Mouse (Mus musculus) kidney, adult 2 months (tissue): ENCODE data around the gene Odam.

Experiments
- CTCF ChIP-seq: fragments of 200-500 bp; conservative IDR thresholded peaks from 2 replicates; pipeline ENCODE4 v1.5.1; 2011; ENCODE audit warnings: low read depth, mild to moderate bottlenecking, control low read depth, low read length, moderate library complexity, mixed read lengths; ENCODE audit not compliant: insufficient read depth, insufficient read length
- POLR2A ChIP-seq: fragments of 200-500 bp; IDR thresholded peaks from one replicate; pipeline ENCODE4 v1.6.1; 2011; ENCODE audit warnings: low read depth, low read length, control low read depth

DNA sequence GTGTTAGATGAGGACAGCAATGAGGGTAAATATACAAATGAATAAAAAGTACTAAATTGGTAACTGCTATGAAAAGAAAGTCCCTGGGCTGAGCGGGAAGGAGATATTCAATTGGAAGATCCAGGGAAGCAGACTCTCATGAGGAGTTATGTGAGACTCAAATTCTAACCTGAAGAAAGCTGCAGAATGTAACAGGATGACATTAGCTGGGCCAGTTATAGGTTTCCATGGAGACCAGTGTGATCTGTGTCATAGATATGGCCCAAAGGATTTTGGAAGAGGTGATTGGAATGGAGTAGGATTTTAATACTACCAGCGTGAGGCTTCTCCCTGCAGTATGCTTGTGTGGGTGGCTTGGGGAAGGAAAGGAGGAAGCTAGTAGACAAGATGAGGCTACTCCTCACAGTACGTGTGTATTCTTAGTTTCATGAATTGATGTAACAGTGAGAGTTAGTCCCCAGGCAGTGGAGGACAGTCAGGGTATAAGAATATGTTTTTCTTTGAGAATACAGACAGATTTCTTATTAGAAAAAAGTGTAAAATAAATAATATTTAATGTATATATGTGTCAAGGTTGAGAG is 29.6 kb upstream of the Odam start:
- TF ChIP-seq POLR2A = no peak
- no peak for TF ChIP-seq CTCF
